Mouse (Mus musculus) hindbrain, embryonic 11.5 days (tissue): ENCODE measurements around the gene Galt. TPM values are rescaled to one million over a fixed set of nuclear protein-coding genes. Genes with fewer than 3 reads are reported as not detected.

Experiments
- ATAC-seq: fragments of 200-750 bp; cut with Nextera tagmentation; 2 replicates; pipeline ENCODE4 v1.8.0; 2017; ENCODE audit warnings: mild to moderate bottlenecking, moderate TSS enrichment, moderate library complexity; ENCODE audit not compliant: low FRiP score
- DNase-seq: peaks from one replicate; pipeline ENCODE4 v3.0.0-alpha.2; 2015; ENCODE audit warnings: low spot score
- H3K27ac ChIP-seq: fragments of 300-500 bp; sonication (generic); 2 replicates; pipeline ENCODE4 v1.5.1; 2014; ENCODE audit warnings: mild to moderate bottlenecking, low read depth, low read length
- H3K27me3 ChIP-seq: fragments of 300-500 bp; sonication (generic); 2 replicates; pipeline ENCODE4 v1.6.1; 2014; ENCODE audit warnings: mild to moderate bottlenecking, low read length, moderate library complexity, mixed read lengths; ENCODE audit not compliant: control insufficient read depth, insufficient read depth
- H3K36me3 ChIP-seq: fragments of 300-500 bp; sonication (generic); 2 replicates; pipeline ENCODE4 v1.6.1; 2014; ENCODE audit warnings: mild to moderate bottlenecking, low read length, moderate library complexity, mixed read lengths; ENCODE audit not compliant: control insufficient read depth, insufficient read depth
- H3K4me1 ChIP-seq: fragments of 300-500 bp; sonication (generic); replicated peaks from 2 replicates; pipeline ENCODE4 v1.6.1; 2014; ENCODE audit warnings: low read length, mixed read lengths; ENCODE audit not compliant: control insufficient read depth, insufficient read depth
- H3K4me2 ChIP-seq: fragments of 300-500 bp; sonication (generic); replicated peaks from 2 replicates; pipeline ENCODE4 v1.6.1; 2014; ENCODE audit warnings: mild to moderate bottlenecking, low read depth, low read length
- H3K4me3 ChIP-seq: fragments of 300-500 bp; sonication (generic); 2 replicates; pipeline ENCODE4 v1.5.1; 2014; ENCODE audit warnings: low read depth, low read length
- H3K9ac ChIP-seq: fragments of 300-500 bp; sonication (generic); 2 replicates; pipeline ENCODE4 v1.6.1; 2014; ENCODE audit warnings: low read depth, low read length
- H3K9me3 ChIP-seq: fragments of 300-500 bp; sonication (generic); 2 replicates; pipeline ENCODE4 v1.6.1; 2016; ENCODE audit warnings: low read length; ENCODE audit not compliant: control insufficient read depth
- WGBS: fragments of 180-500 bp; shearing (Covaris S2); extraction: QIAGEN DNeasy Blood & Tissue Kit; methylation state at CpG from one replicate; pipeline ENCODE4 v1.1.7; 2014; 5-methylcytosine and 5-hydroxymethylcytosine counted together
- polyA plus RNA-seq: library from polyadenylated mRNA; unstranded; fragments of >200 nt; fragmentation: Nextera tagmentation; extraction: Ambion mirVana; gene quantifications from 2 replicates; pipeline ENCODE4 v1.2.1, GENCODE M21; 2014

Gene Galt
- 24.0 and 26.1 TPM in 2 replicates for polyA plus RNA-seq

GRCm38 (mm10) chr4:41754797-41755337 lies at the start of gene Galt:
Gene Galt (plus strand): TSS chr4:41755228.
- peak within 1 kb of the TSS; percentile 65 for H3K27ac ChIP-seq
- H3K9ac ChIP-seq, result peak within 1 kb of the TSS; percentile 59
- DNase-seq (no peak), ATAC-seq (peak; percentile 56)
- no peaks in the 10 kb centered on the region for H3K36me3 ChIP-seq
- WGBS, result 17% methylated on average over 14 of the region's 14 CpGs
- no peaks in the 10 kb centered on the region for H3K27me3 ChIP-seq
- peak within 1 kb of the TSS; percentile 90 for H3K4me2 ChIP-seq
- H3K4me1 ChIP-seq, result 0 out of 2 replicates have a peak, but pooled peaks cover 2% of the 10 kb centered on the region
- peak within 1 kb of the TSS; percentile 68 for H3K4me3 ChIP-seq
- no peaks in the 10 kb centered on the region for H3K9me3 ChIP-seq

GRCm38 (mm10) chr4:41705922-41706754 lies 48.9 kb upstream of the Galt start:
- Histone ChIP-seq H3K36me3 (no peaks in the 10 kb centered on the region), H3K4me2 (no peak overlapping the region), H3K4me1 (peaks cover 16% of the 10 kb centered on the region), H3K27me3 (no peaks in the 10 kb centered on the region), H3K9ac (no peak overlapping the region), H3K4me3 (no peak overlapping the region), H3K27ac (peak overlapping the region; percentile 1; the same call in 1 of the 2 replicates), H3K9me3 (no peaks in the 10 kb centered on the region)
- DNase-seq, result peak; percentile 21
- 0 out of 2 replicates have a peak, but pooled peaks have one; percentile 6 for ATAC-seq
- 69% methylated on average over 19 of the region's 19 CpGs for WGBS

- ATAC-seq (peak; percentile 86), DNase-seq (peak; percentile 85)
- Histone ChIP-seq H3K4me1 (peaks cover 18% of the 10 kb centered on the region), H3K9me3 (no peaks in the 10 kb centered on the region), H3K27me3 (no peaks in the 10 kb centered on the region), H3K27ac (peak overlapping the region; percentile 2; the same call in 1 of the 2 replicates), H3K9ac (peak overlapping the region; percentile 8; the same call in 1 of the 2 replicates), H3K4me3 (no peak overlapping the region), H3K36me3 (no peaks in the 10 kb centered on the region), H3K4me2 (peak overlapping the region; percentile 20)
- WGBS, result 1% methylated on average over 13 of the region's 13 CpGs
Measured at GRCm38 (mm10) chr4:41707011-41707535, 48.0 kb upstream of the Galt start.

GRCm38 (mm10) chr4:41708192-41708745 lies 46.8 kb upstream of the Galt start:
- no peaks in the 10 kb centered on the region for H3K36me3 ChIP-seq
- no peak overlapping the region; the same call in 1 of the 2 replicates for H3K9ac ChIP-seq
- 43% methylated on average over 8 of the region's 8 CpGs for WGBS
- no peaks in the 10 kb centered on the region for H3K9me3 ChIP-seq
- H3K4me3 ChIP-seq, result no peak overlapping the region
- DNase-seq (peak; percentile 80), ATAC-seq (no peak)
- no peak overlapping the region for H3K4me2 ChIP-seq
- H3K4me1 ChIP-seq, result peaks cover 25% of the 10 kb centered on the region
- H3K27me3 ChIP-seq, result no peaks in the 10 kb centered on the region
- H3K27ac ChIP-seq, result no peak overlapping the region

GRCm38 (mm10) chr4:41710229-41710628 lies 44.8 kb upstream of the Galt start:
- WGBS, result 70% methylated on average over 4 of the region's 4 CpGs
- H3K9me3 ChIP-seq, result no peaks in the 10 kb centered on the region
- DNase-seq, result peak; percentile 1
- no peak overlapping the region for H3K4me3 ChIP-seq
- ATAC-seq, result no peak
- no peak overlapping the region for H3K27ac ChIP-seq
- H3K4me1 ChIP-seq, result peaks cover 25% of the 10 kb centered on the region
- H3K9ac ChIP-seq, result no peak overlapping the region
- H3K36me3 ChIP-seq, result no peaks in the 10 kb centered on the region
- no peaks in the 10 kb centered on the region for H3K27me3 ChIP-seq
- no peak overlapping the region for H3K4me2 ChIP-seq

GRCm38 (mm10) chr4:41711705-41712375 lies 43.2 kb upstream of the Galt start:
- no peak for ATAC-seq
- no peaks in the 10 kb centered on the region for H3K27me3 ChIP-seq
- peak overlapping the region; percentile 93 for H3K4me2 ChIP-seq
- H3K9ac ChIP-seq, result peak overlapping the region; percentile 84
- H3K36me3 ChIP-seq, result no peaks in the 10 kb centered on the region; the same call in 1 of the 2 replicates
- peak overlapping the region; percentile 73 for H3K4me3 ChIP-seq
- H3K27ac ChIP-seq, result no peak overlapping the region; the same call in 1 of the 2 replicates
- WGBS, result 79% methylated on average over 16 of the region's 16 CpGs
- H3K9me3 ChIP-seq, result no peaks in the 10 kb centered on the region
- peak; percentile 0 for DNase-seq
- peaks cover 15% of the 10 kb centered on the region for H3K4me1 ChIP-seq

- peaks cover 3% of the 10 kb centered on the region; the same call in 1 of the 2 replicates for H3K36me3 ChIP-seq
- no peak; the same call in 1 of the 2 replicates for ATAC-seq
- H3K4me3 ChIP-seq, result peak overlapping the region; percentile 73
- peak overlapping the region; percentile 93 for H3K4me2 ChIP-seq
- no peaks in the 10 kb centered on the region for H3K27me3 ChIP-seq
- H3K9me3 ChIP-seq, result no peaks in the 10 kb centered on the region
- DNase-seq, result no peak
- 48% methylated on average over 31 of the region's 31 CpGs for WGBS
- H3K9ac ChIP-seq, result peak overlapping the region; percentile 84
- H3K27ac ChIP-seq, result peak overlapping the region; percentile 68
- peaks cover 9% of the 10 kb centered on the region for H3K4me1 ChIP-seq
Measured at GRCm38 (mm10) chr4:41712421-41713196, 42.4 kb upstream of the Galt start.
